Mouse (Mus musculus) lung, embryonic 16.5 days (tissue): ENCODE measurements around the gene Spata45. TPM values are rescaled to one million over a fixed set of nuclear protein-coding genes. Genes with fewer than 3 reads are reported as not detected.
A peak's percentile ranks its signal among the peaks of the same experiment; 100 is the strongest.
"Not testable (repeated sequence)": the region's sequence is repeated elsewhere in the genome, so short reads cannot be mapped to it uniquely, and the experiment has no call there.

Source experiments
- ATAC-seq: fragments of 200-750 bp; cut with Nextera tagmentation; 2 replicates; pipeline ENCODE4 v1.8.0; 2017; ENCODE audit warnings: low read depth, mild to moderate bottlenecking, moderate library complexity
- H3K27ac ChIP-seq: fragments of 300-500 bp; sonication (generic); 2 replicates; pipeline ENCODE4 v1.5.1; 2014; ENCODE audit warnings: mild to moderate bottlenecking, control low read depth, low read length
- H3K27me3 ChIP-seq: fragments of 300-500 bp; sonication (generic); 2 replicates; pipeline ENCODE4 v1.6.1; 2014; ENCODE audit warnings: low read depth, low read length, mixed read lengths; ENCODE audit not compliant: control insufficient read depth, insufficient read depth
- H3K36me3 ChIP-seq: fragments of 300-500 bp; sonication (generic); 2 replicates; pipeline ENCODE4 v1.6.1; 2014; ENCODE audit warnings: low read length; ENCODE audit not compliant: control insufficient read depth, insufficient read depth
- H3K4me1 ChIP-seq: fragments of 300-500 bp; sonication (generic); replicated peaks from 2 replicates; pipeline ENCODE4 v1.6.1; 2014; ENCODE audit warnings: low read length, mixed read lengths; ENCODE audit not compliant: control insufficient read depth, insufficient read depth
- H3K4me2 ChIP-seq: fragments of 300-500 bp; sonication (generic); 2 replicates; pipeline ENCODE4 v1.6.1; 2014; ENCODE audit warnings: low read depth, low read length, control low read depth
- H3K4me3 ChIP-seq: fragments of 300-500 bp; sonication (generic); 2 replicates; pipeline ENCODE4 v1.5.1; 2014; ENCODE audit warnings: mild to moderate bottlenecking, low read length, control low read depth
- H3K9ac ChIP-seq: fragments of 300-500 bp; sonication (generic); 2 replicates; pipeline ENCODE4 v1.6.1; 2014; ENCODE audit warnings: low read length, control low read depth
- H3K9me3 ChIP-seq: fragments of 300-500 bp; sonication (generic); 2 replicates; pipeline ENCODE4 v1.6.1; 2016; ENCODE audit warnings: low read length; ENCODE audit not compliant: control insufficient read depth
- WGBS: fragments of 180-500 bp; shearing (Covaris S2); extraction: QIAGEN DNeasy Blood & Tissue Kit; methylation state at CpG from one replicate; pipeline ENCODE4 v1.1.7; 2014; 5-methylcytosine and 5-hydroxymethylcytosine counted together
- polyA plus RNA-seq: library from polyadenylated mRNA; unstranded; fragments of >200 nt; fragmentation: Nextera tagmentation; extraction: Ambion mirVana; gene quantifications from 2 replicates; pipeline ENCODE4 v1.2.1, GENCODE M21; 2015

Spata45 gene
- polyA plus RNA-seq, 1 experiment from 2014 or later, result not detected

- no peak overlapping the region for H3K4me2 ChIP-seq
- WGBS, result 89% methylated on average over 5 of the region's 5 CpGs
- peaks cover 3% of the 10 kb centered on the region; the same call in 1 of the 2 replicates for H3K36me3 ChIP-seq
- H3K9me3 ChIP-seq, result no peaks in the 10 kb centered on the region
- no peak overlapping the region for H3K9ac ChIP-seq
- peaks cover 4% of the 10 kb centered on the region for H3K4me1 ChIP-seq
- no peaks in the 10 kb centered on the region for H3K27me3 ChIP-seq
- ATAC-seq, result no peak
- H3K4me3 ChIP-seq, result no peak overlapping the region
- no peak overlapping the region for H3K27ac ChIP-seq
Measured at GRCm38 (mm10) chr1:191019803-191020202, 16.6 kb upstream of the Spata45 start.

GRCm38 (mm10) chr1:191020217-191020924 lies 16.1 kb upstream of the Spata45 start:
- ATAC-seq, result no peak
- WGBS, result 84% methylated on average over 3 of the region's 3 CpGs
- H3K36me3 ChIP-seq, result peaks cover 2% of the 10 kb centered on the region; the same call in 1 of the 2 replicates
- no peaks in the 10 kb centered on the region for H3K9me3 ChIP-seq
- H3K27ac ChIP-seq, result no peak overlapping the region
- H3K4me1 ChIP-seq, result peaks cover 9% of the 10 kb centered on the region
- H3K4me2 ChIP-seq, result no peak overlapping the region
- H3K27me3 ChIP-seq, result no peaks in the 10 kb centered on the region
- H3K9ac ChIP-seq, result no peak overlapping the region
- no peak overlapping the region for H3K4me3 ChIP-seq

GRCm38 (mm10) chr1:191021016-191021415 lies 15.4 kb upstream of the Spata45 start:
- Histone ChIP-seq H3K4me2 (no peak overlapping the region), H3K27me3 (no peaks in the 10 kb centered on the region), H3K4me3 (no peak overlapping the region), H3K9me3 (no peaks in the 10 kb centered on the region), H3K27ac (no peak overlapping the region), H3K9ac (no peak overlapping the region), H3K4me1 (peaks cover 9% of the 10 kb centered on the region), H3K36me3 (peaks cover 2% of the 10 kb centered on the region; the same call in 1 of the 2 replicates)
- 90% methylated on average over 7 of the region's 7 CpGs for WGBS
- no peak for ATAC-seq

- H3K27ac ChIP-seq, result no peak overlapping the region
- no peaks in the 10 kb centered on the region for H3K9me3 ChIP-seq
- H3K4me3 ChIP-seq, result no peak overlapping the region
- peaks cover 16% of the 10 kb centered on the region for H3K4me1 ChIP-seq
- H3K36me3 ChIP-seq, result peaks cover 2% of the 10 kb centered on the region; the same call in 1 of the 2 replicates
- no peak overlapping the region for H3K9ac ChIP-seq
- 53% methylated on average over 2 of the region's 2 CpGs for WGBS
- H3K27me3 ChIP-seq, result no peaks in the 10 kb centered on the region
- ATAC-seq, result no peak
- no peak overlapping the region for H3K4me2 ChIP-seq
Measured at GRCm38 (mm10) chr1:191023140-191023539, 13.3 kb upstream of the Spata45 start.

- not testable (repeated sequence) for H3K27ac ChIP-seq, H3K36me3 ChIP-seq, H3K9ac ChIP-seq, H3K4me2 ChIP-seq, H3K9me3 ChIP-seq, H3K27me3 ChIP-seq, H3K4me3 ChIP-seq, ATAC-seq
- peaks cover 16% of the 10 kb centered on the region for H3K4me1 ChIP-seq
- 94% methylated on average over 5 of the region's 6 CpGs for WGBS
Measured at GRCm38 (mm10) chr1:191023806-191024205, 12.6 kb upstream of the Spata45 start.

- Histone ChIP-seq H3K4me3 (peak overlapping the region; percentile 60), H3K36me3 (no peaks in the 10 kb centered on the region), H3K9me3 (no peaks in the 10 kb centered on the region), H3K4me2 (peak overlapping the region; percentile 94), H3K9ac (peak overlapping the region; percentile 70), H3K27ac (peak overlapping the region; percentile 45; the same call in 1 of the 2 replicates), H3K4me1 (peaks cover 16% of the 10 kb centered on the region), H3K27me3 (no peaks in the 10 kb centered on the region)
- ATAC-seq, result no peak; the same call in none of the 2 replicates
- 1% methylated on average over 69 of the region's 69 CpGs for WGBS
Measured at GRCm38 (mm10) chr1:191025016-191026012, 11.1 kb upstream of the Spata45 start.

- under 1% methylated on average over 47 of the region's 50 CpGs for WGBS
- ATAC-seq, result peak; percentile 100
- no peaks in the 10 kb centered on the region for H3K36me3 ChIP-seq
- no peaks in the 10 kb centered on the region for H3K27me3 ChIP-seq
- no peaks in the 10 kb centered on the region for H3K9me3 ChIP-seq
- peak within 1 kb of the TSS; percentile 90 for H3K27ac ChIP-seq
- H3K4me1 ChIP-seq, result peaks cover 16% of the 10 kb centered on the region
- H3K9ac ChIP-seq, result peak within 1 kb of the TSS; percentile 70
- peak within 1 kb of the TSS; percentile 60 for H3K4me3 ChIP-seq
- peak within 1 kb of the TSS; percentile 94 for H3K4me2 ChIP-seq
Measured at GRCm38 (mm10) chr1:191026021-191026713, 10.3 kb upstream of the Spata45 start, which contains the start of gene Flvcr1. TSS of gene Flvcr1 (minus strand) at chr1:191026158.

- 54% methylated on average over 10 of the region's 10 CpGs for WGBS
- Histone ChIP-seq H3K36me3 (no peaks in the 10 kb centered on the region), H3K4me2 (no peak overlapping the region), H3K27ac (no peak overlapping the region), H3K27me3 (no peaks in the 10 kb centered on the region), H3K4me1 (peaks cover 7% of the 10 kb centered on the region), H3K4me3 (no peak overlapping the region), H3K9ac (no peak overlapping the region), H3K9me3 (no peaks in the 10 kb centered on the region)
- no peak for ATAC-seq
Measured at GRCm38 (mm10) chr1:191030182-191030581, 6.3 kb upstream of the Spata45 start.
